Mouse (Mus musculus) kidney, embryonic 15.5 days (tissue): ENCODE data around the gene Casp8. TPM values are rescaled to one million over a fixed set of nuclear protein-coding genes. Genes with fewer than 3 reads are reported as not detected.
A peak's percentile ranks its signal among the peaks of the same experiment; 100 is the strongest.
"Not testable (repeated sequence)": the region's sequence is repeated elsewhere in the genome, so short reads cannot be mapped to it uniquely, and the experiment has no call there.

ENCODE experiments used
- ATAC-seq: fragments of 200-750 bp; cut with Nextera tagmentation; replicated peaks from 2 replicates; pipeline ENCODE4 v1.8.0; 2017; ENCODE audit warnings: moderate TSS enrichment; ENCODE audit not compliant: low FRiP score
- H3K27ac ChIP-seq: fragments of 300-500 bp; sonication (generic); 2 replicates; pipeline ENCODE4 v1.5.1; 2015; ENCODE audit warnings: mild to moderate bottlenecking, inconsistent platforms
- H3K27me3 ChIP-seq: fragments of 300-500 bp; sonication (generic); 2 replicates; pipeline ENCODE4 v1.6.1; 2015; ENCODE audit warnings: inconsistent platforms
- H3K36me3 ChIP-seq: fragments of 300-500 bp; sonication (generic); 2 replicates; pipeline ENCODE4 v1.6.1; 2015; ENCODE audit warnings: inconsistent platforms
- H3K4me1 ChIP-seq: fragments of 300-500 bp; sonication (generic); 2 replicates; pipeline ENCODE4 v1.6.1; 2015; ENCODE audit warnings: inconsistent platforms
- H3K4me2 ChIP-seq: fragments of 300-500 bp; sonication (generic); 2 replicates; pipeline ENCODE4 v1.6.1; 2015; ENCODE audit warnings: moderate library complexity, mild to moderate bottlenecking, inconsistent platforms
- H3K4me3 ChIP-seq: fragments of 300-500 bp; sonication (generic); replicated peaks from 2 replicates; pipeline ENCODE4 v1.5.1; 2015; ENCODE audit warnings: mild to moderate bottlenecking, inconsistent platforms
- H3K9ac ChIP-seq: fragments of 300-500 bp; sonication (generic); 2 replicates; pipeline ENCODE4 v1.6.1; 2015; ENCODE audit warnings: mild to moderate bottlenecking, inconsistent platforms
- H3K9me3 ChIP-seq: fragments of 300-500 bp; sonication (generic); replicated peaks from 2 replicates; pipeline ENCODE4 v1.6.1; 2016; ENCODE audit warnings: inconsistent platforms
- WGBS: fragments of 180-500 bp; shearing (Covaris S2); methylation state at CpG from one replicate; pipeline ENCODE4 v1.1.7; 2015; ENCODE audit warnings: mixed read lengths; 5-methylcytosine and 5-hydroxymethylcytosine counted together
- polyA plus RNA-seq: library from polyadenylated mRNA; unstranded; fragments of >200 nt; fragmentation: Nextera tagmentation; extraction: Ambion mirVana; gene quantifications from 2 replicates; pipeline ENCODE4 v1.2.1, GENCODE M21; 2015

Gene Casp8
- polyA plus RNA-seq, 1 experiment from 2014 or later, result 41.8 TPM

GRCm38 (mm10) chr1:58773905-58774304 is 21.3 kb upstream of the Casp8 start:
- H3K4me3 ChIP-seq, result no peak overlapping the region
- no peak for ATAC-seq
- H3K27ac ChIP-seq, result no peak overlapping the region
- H3K9me3 ChIP-seq, result no peaks in the 10 kb centered on the region
- no peak overlapping the region for H3K9ac ChIP-seq
- no peaks in the 10 kb centered on the region for H3K36me3 ChIP-seq
- no peak overlapping the region for H3K4me2 ChIP-seq
- WGBS, result 47% methylated on average over 2 of the region's 2 CpGs
- H3K27me3 ChIP-seq, result no peaks in the 10 kb centered on the region
- 0 out of 2 replicates have a peak, but pooled peaks cover 3% of the 10 kb centered on the region for H3K4me1 ChIP-seq

- H3K9ac ChIP-seq, result no peak overlapping the region
- 0 out of 2 replicates have a peak, but pooled peaks cover 3% of the 10 kb centered on the region for H3K4me1 ChIP-seq
- H3K36me3 ChIP-seq, result no peaks in the 10 kb centered on the region
- H3K9me3 ChIP-seq, result no peaks in the 10 kb centered on the region
- H3K27ac ChIP-seq, result no peak overlapping the region
- H3K4me3 ChIP-seq, result no peak overlapping the region
- no peaks in the 10 kb centered on the region for H3K27me3 ChIP-seq
- no peak for ATAC-seq
- 96% methylated on average over 5 of the region's 5 CpGs for WGBS
- no peak overlapping the region for H3K4me2 ChIP-seq
Observed at GRCm38 (mm10) chr1:58775361-58775760, 19.8 kb upstream of the Casp8 start.

- ATAC-seq, result no peak
- Histone ChIP-seq H3K36me3 (no peaks in the 10 kb centered on the region), H3K4me3 (no peak overlapping the region), H3K4me1 (0 out of 2 replicates have a peak, but pooled peaks cover 3% of the 10 kb centered on the region), H3K4me2 (no peak overlapping the region), H3K9me3 (no peaks in the 10 kb centered on the region), H3K27me3 (no peaks in the 10 kb centered on the region), H3K27ac (no peak overlapping the region), H3K9ac (no peak overlapping the region)
- 92% methylated on average over 1 of the region's 1 CpGs for WGBS
Observed at GRCm38 (mm10) chr1:58777583-58777982, 17.6 kb upstream of the Casp8 start.

GRCm38 (mm10) chr1:58778226-58778625 is 16.9 kb upstream of the Casp8 start:
- Histone ChIP-seq H3K4me3 (no peak overlapping the region), H3K27me3 (no peaks in the 10 kb centered on the region), H3K4me2 (no peak overlapping the region), H3K4me1 (0 out of 2 replicates have a peak, but pooled peaks cover 3% of the 10 kb centered on the region), H3K36me3 (no peaks in the 10 kb centered on the region), H3K27ac (no peak overlapping the region), H3K9ac (no peak overlapping the region), H3K9me3 (no peaks in the 10 kb centered on the region)
- 17% methylated on average over 1 of the region's 1 CpGs for WGBS
- no peak for ATAC-seq

- WGBS, result 97% methylated on average over 2 of the region's 2 CpGs
- no peak for ATAC-seq
Observed at GRCm38 (mm10) chr1:58786276-58786675, 8.9 kb upstream of the Casp8 start.

GRCm38 (mm10) chr1:58788410-58788809 is 6.8 kb upstream of the Casp8 start:
- Histone ChIP-seq H3K4me3 (no peak overlapping the region), H3K36me3 (no peaks in the 10 kb centered on the region), H3K27me3 (no peaks in the 10 kb centered on the region), H3K27ac (no peak overlapping the region), H3K9me3 (no peaks in the 10 kb centered on the region), H3K4me2 (no peak overlapping the region), H3K9ac (no peak overlapping the region), H3K4me1 (no peaks in the 10 kb centered on the region)
- ATAC-seq, result no peak
- WGBS, result 95% methylated on average over 4 of the region's 4 CpGs

More at GRCm38 (mm10) chr1:58786276-58786675, 8.9 kb upstream of the Casp8 start:
- H3K4me3 ChIP-seq, result no peak overlapping the region
- no peak overlapping the region for H3K4me2 ChIP-seq
- no peaks in the 10 kb centered on the region for H3K4me1 ChIP-seq
- no peaks in the 10 kb centered on the region for H3K9me3 ChIP-seq
- H3K9ac ChIP-seq, result no peak overlapping the region
- H3K36me3 ChIP-seq, result no peaks in the 10 kb centered on the region
- H3K27ac ChIP-seq, result no peak overlapping the region
- H3K27me3 ChIP-seq, result no peaks in the 10 kb centered on the region

GRCm38 (mm10) chr1:58794705-58795104 is 469 bp upstream of the Casp8 start:
- Histone ChIP-seq H3K4me3 (peak overlapping the region; percentile 57), H3K27ac (peak overlapping the region; percentile 89), H3K4me1 (peaks cover 17% of the 10 kb centered on the region), H3K27me3 (no peaks in the 10 kb centered on the region), H3K4me2 (peak overlapping the region; percentile 67), H3K36me3 (peaks cover 9% of the 10 kb centered on the region), H3K9me3 (no peaks in the 10 kb centered on the region; the same call in 1 of the 2 replicates), H3K9ac (no peak overlapping the region; the same call in 1 of the 2 replicates)
- no peak for ATAC-seq
- whole genome bisulfite sequencing, result 49% methylated on average over 2 of the region's 2 CpGs

- peak overlapping the region; percentile 57 for H3K4me3 ChIP-seq
- peak overlapping the region; percentile 89 for H3K27ac ChIP-seq
- peak; percentile 20 for ATAC-seq
- H3K9me3 ChIP-seq, result no peaks in the 10 kb centered on the region; the same call in 1 of the 2 replicates
- peak overlapping the region; percentile 63 for H3K9ac ChIP-seq
- H3K36me3 ChIP-seq, result peaks cover 14% of the 10 kb centered on the region
- WGBS, result 0% methylated on average over 3 of the region's 3 CpGs
- H3K27me3 ChIP-seq, result no peaks in the 10 kb centered on the region
- peaks cover 17% of the 10 kb centered on the region for H3K4me1 ChIP-seq
- peak overlapping the region; percentile 67 for H3K4me2 ChIP-seq
Observed at GRCm38 (mm10) chr1:58796059-58796363, 837 bp downstream of the Casp8 start.

- Histone ChIP-seq H3K4me1 (peaks cover 17% of the 10 kb centered on the region), H3K4me2 (peak overlapping the region; percentile 43), H3K27ac (0 out of 2 replicates have a peak overlapping the region, but pooled peaks have one; percentile 41), H3K27me3 (no peaks in the 10 kb centered on the region), H3K9me3 (no peaks in the 10 kb centered on the region; the same call in 1 of the 2 replicates), H3K9ac (no peak overlapping the region), H3K36me3 (peaks cover 14% of the 10 kb centered on the region), H3K4me3 (peak overlapping the region; percentile 19; the same call in 1 of the 2 replicates)
- no peak for ATAC-seq
- WGBS, result 72% methylated on average over 4 of the region's 4 CpGs
Observed at GRCm38 (mm10) chr1:58796853-58797252, 1.7 kb downstream of the Casp8 start.

- H3K4me2 ChIP-seq, result peak overlapping the region; percentile 43; the same call in 1 of the 2 replicates
- peak overlapping the region; percentile 19; the same call in 1 of the 2 replicates for H3K4me3 ChIP-seq
- WGBS, result 74% methylated on average over 2 of the region's 2 CpGs
- ATAC-seq, result no peak
- H3K4me1 ChIP-seq, result peaks cover 17% of the 10 kb centered on the region
- no peaks in the 10 kb centered on the region; the same call in 1 of the 2 replicates for H3K9me3 ChIP-seq
- no peaks in the 10 kb centered on the region for H3K27me3 ChIP-seq
- peaks cover 14% of the 10 kb centered on the region for H3K36me3 ChIP-seq
- 0 out of 2 replicates have a peak overlapping the region, but pooled peaks have one; percentile 41 for H3K27ac ChIP-seq
- H3K9ac ChIP-seq, result no peak overlapping the region
Observed at GRCm38 (mm10) chr1:58797370-58797769, 2.2 kb downstream of the Casp8 start.

- no peak for ATAC-seq
- Histone ChIP-seq H3K4me1 (peaks cover 23% of the 10 kb centered on the region), H3K27ac (no peak overlapping the region), H3K9ac (no peak overlapping the region), H3K4me3 (no peak overlapping the region), H3K36me3 (peaks cover 14% of the 10 kb centered on the region), H3K27me3 (no peaks in the 10 kb centered on the region), H3K9me3 (no peaks in the 10 kb centered on the region; the same call in 1 of the 2 replicates), H3K4me2 (no peak overlapping the region)
- WGBS, result 95% methylated on average over 4 of the region's 4 CpGs
Observed at GRCm38 (mm10) chr1:58798911-58799310, 3.7 kb downstream of the Casp8 start.

- not testable (repeated sequence) for H3K9me3 ChIP-seq, H3K27me3 ChIP-seq, H3K4me3 ChIP-seq, H3K4me2 ChIP-seq, ATAC-seq, H3K9ac ChIP-seq, H3K27ac ChIP-seq
- peaks cover 20% of the 10 kb centered on the region for H3K4me1 ChIP-seq
- 69% methylated on average over 7 of the region's 7 CpGs for WGBS
- H3K36me3 ChIP-seq, result peaks cover 17% of the 10 kb centered on the region
Observed at GRCm38 (mm10) chr1:58800644-58801043, 5.5 kb downstream of the Casp8 start.
